Mouse (Mus musculus) layer of hippocampus, postnatal 10 days (tissue): ENCODE data around the gene Cyp20a1. TPM values are rescaled to one million over a fixed set of nuclear protein-coding genes. Genes with fewer than 3 reads are reported as not detected.

Experiments
- total RNA-seq, 2 experiments: library from RNA; stranded (reverse); gene quantifications; 2 replicates each; pipeline ENCODE4 v1.2.3; 2021

Gene Cyp20a1
- total RNA-seq, 2 experiments from 2014 or later, result 12.0 to 13.9 TPM

Other genes with a start within 250 kb of the Cyp20a1 start
- 10 to 100 TPM; 23.8 to 25.7 TPM for gene Carf, start 245.1 kb upstream of the Cyp20a1 start, total RNA-seq
- gene Wdr12, start 244.7 kb upstream of the Cyp20a1 start, total RNA-seq, result 10 to 100 TPM; 31.2 to 33.3 TPM
- 10 to 100 TPM; 20.4 to 24.3 TPM for gene Nbeal1, start 162.7 kb upstream of the Cyp20a1 start, total RNA-seq
- gene Abi2, start 66.3 kb downstream of the Cyp20a1 start, total RNA-seq, result 100 to 1,000 TPM; 334 to 411 TPM
- gene Raph1, start 223.8 kb downstream of the Cyp20a1 start, total RNA-seq, result 100 to 1,000 TPM in 1 of 2 experiments, 10 to 100 TPM in 1; 89.5 to 103 TPM